Mouse (Mus musculus) hindbrain, embryonic 12.5 days (tissue): Measurements from ENCODE around the gene Psme2. TPM values are rescaled to one million over a fixed set of nuclear protein-coding genes. Genes with fewer than 3 reads are reported as not detected.

Experiments used
- polyA plus RNA-seq: library from polyadenylated mRNA; unstranded; fragments of >200 nt; fragmentation: Nextera tagmentation; extraction: Ambion mirVana; gene quantifications from 2 replicates; pipeline ENCODE4 v1.2.1, GENCODE M21; 2016

The Psme2 gene
- polyA plus RNA-seq, 1 experiment from 2014 or later = 234 TPM

Other genes starting within 250 kb of the Psme2 start
- gene Dhrs4, start 112.4 kb downstream of the Psme2 start, polyA plus RNA-seq = 42.7 and 44.5 TPM in 2 replicates
- 17.0 and 18.0 TPM in 2 replicates for gene Carmil3, start 100.5 kb downstream of the Psme2 start, polyA plus RNA-seq
- 0.83 and 1.4 TPM in 2 replicates for gene Cpne6, start 80.7 kb downstream of the Psme2 start, polyA plus RNA-seq
- gene Nrl, start 66.1 kb downstream of the Psme2 start, polyA plus RNA-seq = not detected in 2 replicates
- gene Pck2, start 50.8 kb downstream of the Psme2 start, polyA plus RNA-seq = 22.3 and 23.6 TPM in 2 replicates
- gene Dcaf11, start 31.1 kb downstream of the Psme2 start, polyA plus RNA-seq = 104 and 106 TPM in 2 replicates
- 0.62 TPM in 1 of 2 replicates, not detected in the other for gene A730061H03Rik, start 30.7 kb downstream of the Psme2 start, polyA plus RNA-seq
- gene Fitm1, start 15.5 kb downstream of the Psme2 start, polyA plus RNA-seq = 1.4 and 4.2 TPM in 2 replicates
- gene Psme1, start 13.0 kb downstream of the Psme2 start, polyA plus RNA-seq = 132 and 133 TPM in 2 replicates
- gene Emc9, start 5.8 kb downstream of the Psme2 start, polyA plus RNA-seq = 8.5 and 9.0 TPM in 2 replicates
- 21.2 and 23.7 TPM in 2 replicates for gene Rnf31, start 595 bp upstream of the Psme2 start, polyA plus RNA-seq
- 9.9 and 10.7 TPM in 2 replicates for gene Irf9, start 12.5 kb upstream of the Psme2 start, polyA plus RNA-seq
- gene Rec8, start 26.9 kb upstream of the Psme2 start, polyA plus RNA-seq = 14.9 and 15.9 TPM in 2 replicates
- gene Ipo4, start 44.8 kb upstream of the Psme2 start, polyA plus RNA-seq = 79.0 and 91.0 TPM in 2 replicates
- gene Gm49378, start 46.8 kb upstream of the Psme2 start, polyA plus RNA-seq = 2.4 and 3.2 TPM in 2 replicates
- gene Tm9sf1, start 52.7 kb upstream of the Psme2 start, polyA plus RNA-seq = 69.4 and 69.8 TPM in 2 replicates
- 0.50 and 0.52 TPM in 2 replicates for gene Tssk4, start 59.1 kb upstream of the Psme2 start, polyA plus RNA-seq
- 63.7 and 65.4 TPM in 2 replicates for gene Mdp1, start 69.4 kb upstream of the Psme2 start, polyA plus RNA-seq
- gene Gmpr2, start 80.8 kb upstream of the Psme2 start, polyA plus RNA-seq = 57.0 and 58.2 TPM in 2 replicates
- gene Nedd8, start 81.0 kb upstream of the Psme2 start, polyA plus RNA-seq = 506 and 544 TPM in 2 replicates
- 42.8 and 43.1 TPM in 2 replicates for gene Tinf2, start 90.7 kb upstream of the Psme2 start, polyA plus RNA-seq
- 0.48 and 0.90 TPM in 2 replicates for gene Tgm1, start 122.8 kb upstream of the Psme2 start, polyA plus RNA-seq
- gene Rabggta, start 131.2 kb upstream of the Psme2 start, polyA plus RNA-seq = 36.6 and 38.1 TPM in 2 replicates
- 73.2 and 75.0 TPM in 2 replicates for gene Dhrs1, start 154.6 kb upstream of the Psme2 start, polyA plus RNA-seq
- gene Nop9, start 154.6 kb upstream of the Psme2 start, polyA plus RNA-seq = 42.0 and 47.5 TPM in 2 replicates
- gene Cideb, start 167.3 kb upstream of the Psme2 start, polyA plus RNA-seq = 0.36 and 0.56 TPM in 2 replicates
- 0.36 and 0.57 TPM in 2 replicates for gene Ltb4r2, start 170.3 kb upstream of the Psme2 start, polyA plus RNA-seq
- gene Ltb4r1, start 174.8 kb upstream of the Psme2 start, polyA plus RNA-seq = 0.72 TPM in 1 of 2 replicates, not detected in the other
- gene Adcy4, start 193.0 kb upstream of the Psme2 start, polyA plus RNA-seq = 15.7 and 19.5 TPM in 2 replicates
- gene Ripk3, start 197.8 kb upstream of the Psme2 start, polyA plus RNA-seq = 10.8 and 13.5 TPM in 2 replicates
- 42.4 and 45.2 TPM in 2 replicates for gene Nfatc4, start 232.0 kb upstream of the Psme2 start, polyA plus RNA-seq